Mouse (Mus musculus) ovary, postnatal 14 days (tissue): Measurements from ENCODE around the gene Tmem165.

ENCODE experiments used
- DNase-seq: peaks from one replicate; pipeline ENCODE4 v3.0.0; 2022; ENCODE audit warnings: low spot score

The Tmem165 gene

DNA sequence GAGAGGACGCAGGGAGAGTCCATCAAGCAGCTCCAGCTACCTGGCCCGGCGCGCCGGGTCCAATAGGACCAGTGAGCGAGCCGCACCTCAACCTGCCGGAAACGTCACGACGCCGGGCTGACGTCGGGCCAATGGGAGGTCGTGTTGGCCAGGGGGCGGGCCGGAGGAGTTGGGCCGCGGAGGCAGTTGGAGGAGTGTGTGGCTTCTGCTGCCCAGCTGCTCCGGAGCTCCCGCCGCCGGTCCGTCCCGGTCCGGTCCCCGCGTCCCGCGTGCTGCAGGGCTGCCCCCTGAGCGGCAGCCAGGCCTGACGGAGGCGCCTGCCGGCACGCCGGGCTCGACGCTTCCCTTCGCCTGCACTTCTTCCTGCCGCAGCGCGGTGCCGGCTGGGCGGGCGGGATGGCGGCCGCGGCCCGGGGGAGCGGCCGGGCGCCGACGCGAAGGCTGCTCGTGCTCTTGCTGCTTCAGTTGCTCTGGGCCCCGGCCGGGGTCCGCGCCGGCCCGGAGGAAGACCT, at the start of gene Tmem165:
Gene Tmem165, plus strand, starts transcription at position 131 of the 512 bp plus-strand sequence.
- peak; percentile 91 for DNase-seq

DNA sequence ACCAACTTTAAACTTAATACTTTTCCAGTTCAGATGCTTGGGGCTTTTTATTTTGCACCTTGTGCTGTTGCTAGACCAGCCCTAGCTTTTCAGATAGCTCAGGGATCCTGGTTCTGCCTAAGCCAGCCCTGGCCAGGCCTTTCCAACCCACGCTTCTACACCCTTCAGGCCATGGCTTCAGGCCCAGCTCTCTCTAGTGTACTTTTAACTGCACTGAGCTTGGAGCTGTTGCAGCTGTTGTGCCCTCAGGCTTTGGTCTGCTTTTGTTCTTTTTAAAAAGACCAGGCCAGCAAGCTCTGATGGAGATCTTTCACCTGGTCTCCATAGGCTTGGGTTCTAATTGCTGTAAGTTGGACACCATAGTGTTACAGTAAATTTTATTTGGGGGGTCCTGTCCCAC, 48.0 kb upstream of the Tmem165 start:
- DNase-seq, result peak; percentile 42

DNA sequence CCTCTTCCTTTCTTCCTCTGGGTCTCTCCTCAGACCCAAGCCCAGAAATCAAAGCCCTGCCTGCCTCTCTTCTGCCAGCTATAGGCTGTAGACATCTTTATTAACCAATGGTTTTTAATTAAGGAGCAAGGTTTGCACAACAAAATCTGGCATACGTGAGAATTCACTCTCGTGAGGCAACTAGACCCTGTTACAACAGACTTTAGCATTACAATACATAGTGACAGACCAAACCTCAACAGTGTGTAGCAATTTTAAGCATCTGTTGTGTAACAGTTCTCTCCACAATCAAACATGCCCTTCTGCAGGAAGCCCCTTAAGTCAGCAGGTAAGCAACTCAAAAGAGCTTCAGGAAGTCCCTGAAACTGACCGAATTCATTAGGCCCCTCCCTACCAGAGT, 47.4 kb upstream of the Tmem165 start:
- DNase-seq, result no peak

DNA sequence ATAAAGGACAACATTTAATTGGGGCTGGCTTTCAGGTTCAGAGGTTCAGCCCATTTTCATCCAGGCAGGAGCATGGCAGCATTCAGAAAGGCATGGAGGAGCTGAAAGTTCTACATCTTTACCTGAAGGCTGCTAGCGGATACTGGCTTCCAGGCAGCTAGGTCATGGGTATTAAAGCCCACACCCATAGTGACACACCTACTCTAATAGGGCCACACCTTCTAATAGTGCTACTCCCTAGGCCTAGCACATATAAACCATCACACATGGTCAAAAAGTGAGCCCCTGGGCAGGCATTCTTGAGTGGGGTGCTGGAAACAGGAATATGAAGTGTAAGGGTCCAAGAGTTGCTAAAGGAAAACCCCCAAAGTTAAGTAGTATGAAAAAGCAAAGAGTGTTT, 46.1 kb upstream of the Tmem165 start:
- no peak for DNase-seq

DNA sequence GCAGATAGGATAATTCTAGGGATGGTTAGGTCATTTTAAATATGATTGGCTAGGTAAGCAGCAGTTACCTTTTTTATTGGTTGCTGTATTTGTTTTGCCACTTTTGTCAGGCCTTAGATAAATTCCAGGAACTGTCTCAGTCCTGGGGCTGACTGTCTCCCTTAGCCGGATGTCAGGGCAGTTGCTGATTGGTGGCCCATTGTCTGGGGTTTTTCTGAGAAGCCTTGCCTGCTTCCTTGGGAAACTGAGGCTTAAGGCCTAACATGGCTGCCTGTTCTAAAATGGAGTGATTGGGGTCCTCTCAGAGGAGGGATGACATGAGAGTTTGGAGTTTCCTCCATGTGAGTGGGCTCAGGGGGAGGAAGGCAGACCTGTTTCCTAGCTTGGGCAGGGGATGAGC, 45.6 kb upstream of the Tmem165 start:
- no peak for DNase-seq

DNA sequence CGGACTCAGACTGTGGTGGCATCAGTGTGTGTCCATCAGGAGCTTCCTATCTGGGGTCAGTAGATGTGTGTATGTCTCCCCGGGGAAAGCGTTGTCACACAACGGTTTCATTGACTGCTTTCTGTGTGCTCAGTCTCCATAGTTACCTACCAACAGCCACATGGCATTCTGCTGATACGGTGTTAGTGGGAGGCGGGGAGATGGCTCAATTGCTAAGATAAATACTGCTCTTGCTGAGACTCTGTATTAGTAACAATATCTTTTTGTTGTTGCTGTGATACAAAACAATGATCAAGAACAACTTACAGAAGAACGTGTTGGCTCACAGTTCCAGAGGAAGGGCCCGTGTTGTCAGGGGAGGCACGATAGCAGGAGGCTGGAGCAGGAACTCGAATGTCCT, 45.2 kb upstream of the Tmem165 start:
- no peak for DNase-seq

DNA sequence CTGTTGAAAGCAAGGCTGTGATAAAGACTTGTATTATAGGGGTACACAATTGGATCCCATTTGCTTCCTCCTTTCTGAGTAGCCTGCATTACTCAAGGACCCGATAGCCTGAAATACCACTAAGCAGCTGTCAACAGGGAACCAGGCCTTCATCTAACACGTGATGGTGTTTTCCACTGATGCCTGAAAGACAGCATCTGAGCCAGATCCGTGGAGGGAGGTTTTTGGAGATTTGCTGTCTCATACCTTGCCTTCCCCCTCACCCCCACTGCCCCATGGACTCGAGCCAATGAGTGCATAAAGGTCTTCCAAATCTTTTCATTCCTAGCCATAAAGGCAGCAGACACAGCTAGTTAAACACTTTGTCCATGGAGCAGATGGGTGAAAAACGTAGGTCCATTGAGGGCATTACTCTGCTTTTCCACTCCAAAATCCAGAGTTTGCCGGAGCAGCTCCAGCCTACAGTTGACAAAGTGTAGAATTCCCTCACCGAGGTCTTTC, 44.5 kb upstream of the Tmem165 start:
- DNase-seq, result no peak

DNA sequence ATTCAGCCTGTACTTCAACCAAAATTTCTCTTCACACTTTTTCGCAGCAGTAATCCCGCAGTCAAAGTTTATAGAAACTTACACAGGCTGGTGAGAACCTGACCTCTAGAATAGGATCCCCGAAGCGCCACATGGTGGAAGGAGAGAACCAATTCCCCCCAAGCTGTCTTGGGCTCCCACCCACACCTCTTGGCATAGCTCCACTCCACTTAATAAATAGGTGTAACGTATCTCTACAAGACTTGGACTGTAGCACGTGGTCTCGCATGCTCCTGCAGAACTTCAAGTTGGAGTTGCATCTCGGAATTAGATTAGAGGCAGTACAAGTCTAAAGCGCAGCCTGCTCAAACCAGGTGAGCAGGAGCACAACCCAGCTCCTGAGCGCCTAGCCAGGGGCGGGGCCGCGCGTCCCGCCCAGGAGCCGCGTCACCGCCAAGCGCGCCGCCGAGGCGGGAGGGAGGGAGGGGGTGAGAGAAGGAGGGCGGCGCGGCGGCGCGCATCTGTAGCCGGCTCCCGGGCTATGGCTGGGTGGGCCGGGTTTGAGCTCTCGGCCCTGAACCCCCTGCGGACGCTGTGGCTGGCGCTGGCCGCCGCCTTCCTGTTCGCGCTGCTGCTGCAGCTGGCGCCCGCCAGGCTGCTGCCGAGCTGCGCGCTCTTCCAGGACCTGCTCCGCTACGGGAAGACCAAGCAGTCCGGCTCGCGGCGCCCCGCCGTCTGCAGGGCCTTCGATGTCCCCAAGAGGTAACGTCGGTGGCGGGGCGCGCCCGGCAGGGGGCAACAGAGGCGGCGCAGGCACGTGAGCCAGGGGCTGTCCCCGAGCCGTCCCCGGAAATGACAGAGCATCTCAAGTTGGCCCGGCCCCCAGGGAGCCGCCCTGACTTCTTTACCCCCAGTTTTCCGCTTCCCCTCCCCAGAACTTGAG, 43.6 kb upstream of the Tmem165 start, which contains the start of gene Srd5a3:
Gene Srd5a3, plus strand, starts transcription at position 464 of the 922 bp plus-strand sequence.
- DNase-seq, result peak; percentile 95

DNA sequence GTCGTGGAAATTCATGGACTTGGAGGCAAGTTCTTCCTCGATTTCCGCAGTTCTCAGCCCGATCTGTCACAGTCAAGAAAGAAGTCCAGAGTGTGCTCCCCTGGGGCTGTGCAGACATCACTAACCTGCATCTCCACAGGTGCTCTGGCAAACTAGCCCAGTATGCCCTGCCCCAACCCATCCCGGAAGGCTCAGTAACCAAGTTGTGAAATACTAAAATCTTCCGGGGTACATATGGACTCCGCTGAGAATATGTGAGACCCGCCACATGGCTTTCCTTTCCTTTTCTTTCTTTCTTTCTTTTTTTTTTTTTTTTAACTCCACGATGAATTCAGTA, 43.0 kb upstream of the Tmem165 start:
- no peak for DNase-seq

DNA sequence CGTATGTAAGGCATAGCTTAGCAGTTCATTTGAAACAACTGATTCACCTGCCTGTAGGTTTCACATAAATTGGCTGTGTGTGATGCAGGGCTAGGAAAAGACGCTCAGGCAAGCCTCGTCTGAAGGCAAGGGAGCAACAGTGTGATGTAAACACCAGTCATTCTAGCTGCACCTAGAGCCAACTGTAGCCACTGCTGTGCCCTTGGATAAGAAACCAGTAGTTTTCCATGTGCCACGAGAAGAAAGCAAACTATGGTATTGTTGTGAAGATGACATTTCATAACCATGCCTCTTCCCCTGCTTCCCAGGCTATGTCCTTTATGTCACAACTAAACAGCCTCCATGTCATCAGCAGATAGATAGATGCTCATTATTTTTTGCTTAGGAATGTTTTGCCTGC, 40.3 kb upstream of the Tmem165 start:
- no peak for DNase-seq

DNA sequence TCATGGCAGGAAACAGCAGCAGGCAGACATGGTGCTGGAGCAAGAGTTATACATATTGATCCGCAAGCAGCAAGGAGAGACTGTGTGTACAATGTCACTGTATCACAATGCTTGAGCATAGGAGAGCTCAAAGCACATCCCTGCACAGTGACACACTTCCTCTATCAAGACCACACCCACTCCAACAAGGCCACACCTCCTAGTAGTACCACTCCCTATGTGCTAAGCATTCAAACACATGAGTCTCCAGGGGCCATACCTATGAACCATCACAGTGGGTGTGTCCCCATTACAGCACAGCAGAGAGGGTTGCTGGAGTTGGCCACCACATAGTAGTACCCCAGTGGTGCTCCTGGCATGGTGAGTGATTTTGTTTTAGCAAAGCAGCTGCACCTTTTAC, 37.3 kb upstream of the Tmem165 start:
- no peak for DNase-seq

DNA sequence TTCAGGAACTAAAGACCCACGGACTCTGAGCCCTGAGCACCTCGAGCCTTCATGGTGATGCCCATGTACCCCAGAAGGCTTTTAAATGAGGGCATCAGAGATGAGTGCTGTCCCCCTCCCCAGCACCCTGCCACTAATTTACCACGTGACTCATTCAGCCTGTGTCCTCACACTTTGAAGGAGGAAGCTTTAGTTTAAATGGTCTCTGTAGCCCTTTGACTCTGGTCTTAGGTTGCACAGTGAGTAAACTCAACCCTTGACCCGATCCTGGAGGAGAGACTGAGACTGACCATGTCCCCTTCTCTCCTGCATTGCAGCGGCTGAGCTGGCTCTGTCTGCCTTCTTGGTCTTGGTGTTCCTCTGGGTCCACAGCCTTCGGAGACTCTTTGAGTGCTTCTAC, 34.2 kb upstream of the Tmem165 start:
- DNase-seq, result no peak

DNA sequence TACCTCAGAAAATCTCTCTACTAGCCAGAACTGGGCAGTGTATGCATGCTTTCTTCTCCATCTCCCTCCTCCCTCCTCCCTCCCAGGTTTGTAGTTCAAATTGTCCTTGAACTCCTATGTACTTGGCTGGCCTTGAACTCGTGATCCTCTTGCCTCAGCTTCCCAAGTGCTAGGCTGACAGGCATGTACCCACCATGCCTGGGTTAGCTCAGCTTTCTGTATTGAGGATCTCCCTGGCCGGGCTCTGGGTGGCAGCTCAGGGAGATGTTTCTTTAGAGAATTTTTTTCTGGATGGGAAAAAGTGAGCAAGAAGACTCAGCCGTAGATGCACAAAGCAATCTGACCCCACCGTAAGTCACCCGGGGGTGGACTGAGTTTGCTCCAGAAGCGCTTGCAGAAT, 30.7 kb upstream of the Tmem165 start:
- no peak for DNase-seq

DNA sequence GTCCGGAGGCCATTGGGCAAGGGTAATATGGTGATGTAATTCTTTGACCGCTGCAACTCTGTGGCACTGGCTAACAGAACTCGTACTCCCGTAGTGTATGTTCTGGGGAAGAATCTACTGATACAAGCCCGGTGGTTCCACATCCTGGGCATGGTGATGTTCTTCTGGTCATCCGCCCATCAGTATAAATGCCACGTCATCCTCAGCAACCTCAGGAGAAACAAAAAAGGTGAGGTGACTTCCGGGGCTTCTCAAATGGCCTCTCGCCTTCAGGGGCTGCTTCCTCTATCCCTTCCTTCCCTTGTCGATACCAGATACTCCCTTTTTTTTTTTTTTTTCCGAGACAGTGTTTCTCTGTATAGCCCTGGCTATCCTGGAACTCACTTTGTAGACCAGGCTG, 30.2 kb upstream of the Tmem165 start:
- DNase-seq, result no peak

DNA sequence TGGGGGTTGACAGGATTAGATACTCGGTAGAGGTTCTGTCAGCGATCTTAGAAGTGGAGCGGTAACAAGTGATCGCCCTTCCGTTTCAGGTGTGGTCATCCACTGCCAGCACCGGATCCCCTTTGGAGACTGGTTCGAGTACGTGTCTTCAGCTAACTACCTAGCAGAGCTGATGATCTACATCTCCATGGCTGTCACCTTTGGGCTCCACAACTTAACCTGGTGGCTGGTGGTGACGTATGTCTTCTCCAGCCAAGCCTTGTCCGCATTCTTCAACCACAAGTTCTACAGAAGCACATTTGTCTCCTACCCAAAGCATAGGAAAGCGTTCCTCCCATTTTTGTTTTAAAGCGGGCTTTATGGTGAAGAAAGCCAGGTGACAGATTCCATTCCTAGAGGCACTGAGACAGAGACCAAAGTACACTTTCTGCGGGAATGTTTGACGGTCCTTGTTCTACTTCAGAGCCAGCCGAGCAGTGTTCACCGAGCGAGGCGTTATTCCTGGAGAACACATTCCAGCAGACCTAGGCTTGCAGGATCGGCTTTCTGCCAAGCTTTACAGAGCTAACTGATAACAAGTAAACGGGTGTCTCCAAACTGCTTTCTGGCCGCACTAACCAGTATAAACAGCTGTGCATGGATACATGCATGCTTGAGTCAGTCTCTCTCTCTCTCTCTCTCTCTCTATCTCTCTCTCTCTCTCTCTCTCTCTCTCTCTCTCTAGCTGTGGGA, 29.1 kb upstream of the Tmem165 start:
- DNase-seq, result no peak

DNA sequence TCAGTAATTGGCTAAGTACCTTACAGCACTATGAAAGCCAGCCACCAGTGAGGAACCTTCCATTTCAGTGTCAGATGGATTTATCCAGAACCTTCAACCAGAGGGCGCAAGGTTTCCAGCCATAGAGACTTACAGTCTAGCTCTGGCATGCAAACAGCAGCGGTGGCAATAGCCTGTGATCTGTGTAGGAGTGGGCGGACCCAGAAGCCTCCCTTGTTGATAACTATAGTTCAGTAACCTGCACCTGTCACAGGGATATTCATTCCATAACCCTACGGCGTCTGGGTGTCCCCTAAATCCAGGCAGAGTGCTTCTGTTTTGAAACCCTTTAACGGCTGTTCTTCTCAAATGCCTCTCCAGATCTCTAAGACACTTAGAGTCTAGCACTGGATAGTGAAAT, 24.1 kb upstream of the Tmem165 start:
- DNase-seq, result no peak

DNA sequence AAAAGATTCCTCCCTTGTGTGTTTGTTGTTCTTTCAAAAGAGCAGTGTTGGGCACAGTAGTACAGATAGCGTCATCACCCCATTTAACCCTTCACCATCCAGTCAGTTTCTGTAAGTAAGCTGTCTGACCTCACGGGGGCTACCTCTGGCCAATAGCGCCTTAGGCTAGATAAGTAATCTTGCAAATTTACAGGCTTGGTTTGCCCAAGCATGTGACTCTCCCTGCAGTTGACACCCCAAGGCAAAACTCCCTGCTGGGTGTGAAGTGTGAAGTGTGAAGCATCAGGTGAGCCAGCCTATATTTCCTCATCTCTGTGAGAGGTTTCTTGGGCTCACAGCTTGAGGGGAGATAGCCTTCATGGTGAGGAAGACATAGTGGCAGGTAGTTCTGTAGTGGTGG, 23.6 kb upstream of the Tmem165 start:
- no peak for DNase-seq

DNA sequence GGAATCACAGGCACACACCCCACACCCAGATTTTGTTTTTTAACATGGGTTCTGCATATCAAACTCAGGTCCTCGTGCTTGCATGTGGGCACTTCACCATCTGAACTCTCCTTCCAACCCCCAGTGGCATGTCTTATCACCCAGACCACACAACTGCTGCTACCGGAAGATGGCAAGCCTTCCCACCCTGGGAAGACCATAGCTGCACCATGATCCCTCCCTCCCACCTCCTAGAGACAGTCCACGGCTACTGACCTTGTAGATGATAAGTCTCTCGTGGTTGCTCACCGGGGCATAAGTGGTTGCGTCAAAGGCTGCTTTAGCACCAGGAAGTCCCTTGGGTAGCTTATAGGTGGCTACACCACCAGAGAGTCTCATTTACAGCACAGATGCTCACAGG, 22.2 kb upstream of the Tmem165 start:
- DNase-seq, result no peak

DNA sequence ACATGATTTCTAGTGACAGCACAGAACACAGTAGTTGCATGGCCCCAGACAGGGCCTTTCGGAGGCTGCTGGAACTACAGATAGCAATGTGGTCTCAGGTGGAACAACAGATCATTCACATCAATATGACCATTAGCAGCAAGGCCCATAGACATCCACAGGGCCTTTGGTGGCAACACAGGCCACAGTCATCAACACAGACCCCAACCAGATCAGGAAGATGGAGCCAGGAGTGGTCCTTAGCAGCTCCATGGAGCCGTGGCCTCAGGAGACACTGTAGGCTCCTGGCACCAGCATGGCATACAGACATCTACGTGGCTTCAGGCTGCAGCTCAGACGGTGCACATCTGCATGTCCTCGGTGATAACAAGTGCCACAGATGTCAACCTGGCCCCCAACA, 20.8 kb upstream of the Tmem165 start:
- no peak for DNase-seq

DNA sequence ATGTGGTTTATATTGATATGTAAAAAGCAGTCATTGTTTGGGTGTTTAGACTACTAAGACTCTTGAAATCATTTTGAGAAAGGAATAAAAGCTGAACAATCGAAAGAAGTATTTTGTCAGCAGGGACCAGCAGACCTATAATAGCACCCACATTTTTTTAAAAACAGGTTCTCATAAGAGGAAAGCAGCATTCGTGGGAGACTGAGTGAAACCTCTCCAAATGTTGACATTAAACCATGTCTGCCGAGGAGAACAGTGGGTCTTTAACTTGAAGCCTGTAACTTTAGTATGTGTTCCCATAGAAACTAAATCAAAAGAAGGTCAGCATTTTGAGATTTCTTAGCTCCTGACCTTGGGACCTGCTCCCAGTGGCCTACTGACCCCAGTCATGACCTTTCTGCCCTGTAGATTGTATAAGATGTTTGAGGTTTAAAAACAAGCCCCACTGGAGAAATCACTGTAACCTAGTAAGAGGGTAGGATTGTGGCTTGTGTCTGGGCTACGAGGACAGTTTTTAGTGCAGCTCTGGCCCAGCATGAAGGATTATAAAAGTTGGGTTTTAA, 19.8 kb upstream of the Tmem165 start:
- no peak for DNase-seq

DNA sequence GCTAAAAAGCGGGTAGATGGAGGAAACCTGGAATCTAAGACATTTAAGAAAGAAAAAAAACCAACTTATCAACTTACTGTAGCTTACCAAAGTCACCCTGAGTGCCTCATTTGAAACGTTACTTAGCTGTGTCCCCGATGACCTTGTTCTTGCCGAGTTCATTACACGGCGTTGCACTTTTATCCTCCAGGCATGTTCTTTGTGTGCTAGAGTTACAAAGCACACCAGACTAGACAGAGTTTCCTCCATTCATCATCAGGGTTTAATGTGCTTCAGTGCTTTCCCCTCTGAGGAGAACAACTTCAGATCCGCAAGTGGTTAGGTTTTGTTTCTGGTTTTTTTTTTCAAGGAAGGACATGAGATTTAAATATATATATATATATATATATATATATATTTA, 18.9 kb upstream of the Tmem165 start:
- DNase-seq, result no peak

DNA sequence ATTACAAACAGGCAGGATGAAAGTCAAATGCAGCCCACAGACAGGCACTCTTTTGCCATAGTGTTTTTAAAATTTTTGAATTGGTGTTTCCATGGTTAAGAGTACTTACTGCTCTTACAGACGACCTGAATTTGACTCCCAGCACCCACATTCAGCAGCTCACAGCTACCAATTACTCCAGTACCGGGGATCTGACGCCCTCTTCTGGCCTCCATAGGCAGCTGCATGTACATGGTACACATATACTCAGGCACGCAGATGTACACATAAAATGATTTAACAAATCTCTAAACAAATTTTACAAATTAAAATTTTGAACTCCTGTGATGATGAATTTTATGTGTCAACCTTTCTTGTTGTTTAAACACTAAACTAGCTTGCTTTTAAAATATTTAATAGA, 13.2 kb upstream of the Tmem165 start:
- DNase-seq, result no peak

DNA sequence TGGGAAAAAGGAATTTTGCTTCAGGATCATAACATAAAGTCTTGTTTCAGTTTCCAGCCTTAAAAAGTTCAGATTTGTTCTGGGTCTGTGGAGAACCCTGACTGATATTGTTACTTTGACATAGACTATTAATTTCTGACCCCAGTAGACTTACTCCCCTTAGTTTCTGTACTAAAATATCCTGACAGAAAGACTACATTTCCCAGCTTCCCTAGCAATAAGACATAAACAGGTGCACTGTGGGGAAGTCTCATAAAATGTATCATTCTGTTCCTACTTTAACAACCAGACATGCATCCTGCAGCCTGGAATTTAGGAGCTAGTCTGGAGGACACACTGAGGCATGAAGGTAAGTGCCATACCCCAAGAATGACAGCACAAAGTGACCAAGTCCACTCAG, 12.6 kb upstream of the Tmem165 start:
- no peak for DNase-seq
